16 mouse cellular contexts compared by ENCODE assay signal in the genomic region with DNA sequence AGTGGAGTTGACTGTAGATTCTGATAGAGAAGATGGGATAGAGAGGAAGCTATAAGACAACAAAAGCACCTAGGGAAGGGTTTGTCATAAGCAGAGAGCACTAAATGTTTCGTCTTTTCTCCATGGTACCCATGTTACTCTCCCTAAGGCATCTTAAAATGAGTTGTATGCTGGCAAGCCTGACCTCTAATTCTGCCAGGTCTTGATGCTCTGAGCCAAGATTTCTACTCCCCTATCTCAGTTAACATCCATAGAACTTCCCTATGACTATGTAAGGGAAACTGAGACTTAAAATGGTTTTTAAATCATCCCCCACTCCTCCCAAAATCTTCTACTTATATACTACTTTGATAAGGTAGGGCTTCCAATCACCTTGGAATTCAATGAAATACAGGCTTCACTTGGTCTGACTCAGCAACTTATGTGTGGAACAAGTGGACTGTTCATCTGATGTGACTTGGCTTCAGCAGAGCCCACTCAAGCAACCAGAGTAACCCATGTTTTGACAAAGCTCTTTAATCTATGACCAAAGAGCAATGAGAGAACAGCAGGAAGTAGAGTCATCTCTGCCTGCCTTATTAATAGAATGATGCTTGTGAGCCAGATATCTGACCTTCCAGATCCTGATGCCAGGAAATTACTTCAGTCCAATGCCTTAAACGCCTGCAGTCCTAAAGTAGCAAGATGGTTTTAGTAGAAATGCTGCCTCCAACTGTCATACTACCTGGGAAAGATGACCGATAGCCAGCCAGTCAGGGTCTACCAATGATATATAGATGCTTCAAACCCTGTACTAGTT. TPM values are rescaled to one million over a fixed set of nuclear protein-coding genes. Genes with fewer than 3 reads are reported as not detected.
DNase-seq lines count a peak whose midpoint lies in the region.
"Had no signal": no experiment of that assay in that cellular context is flagged by ENCODE, and none has a peak within 500 bp of the region (broad histone marks: within the 10 kb centered on the region; RNA-seq: fewer than 3 reads in every experiment).

No protein-coding gene starts in this region.

- DNase-seq in cerebellum, adult 11-12 months: peak; percentile 55
- no peak for DNase-seq in cerebellum, adult 18-20 months
- DNase-seq in cerebellum, adult 9-10 months: peak; percentile 83
- DNase-seq in cerebellum, adult 8-10 months: no peak
- DNase-seq in brain, adult 2 months (ENCODE audit: low read depth, low spot score): peak; percentile 94
- DNase-seq in cerebellum, postnatal 10 days: peak; percentile 53 to 67
- DNase-seq in ovary, postnatal 36 days (ENCODE audit: low spot score): no peak
- DNase-seq in heart, adult 8-10 months (ENCODE audit: low spot score): no peak
- DNase-seq: adrenal gland, adult 8-10 months; adrenal gland, postnatal 14 days; adrenal gland, postnatal 36 days; embryo, embryonic 11 days; gastrocnemius, adult 2 months; gastrocnemius, postnatal 10 days had no signal

RNA-seq across cellular contexts. Expression of gene Snap25, which starts 13.6 kb away (rescaled TPM):
- total RNA-seq in heart, adult 8-10 months (2022): under 1 TPM; 0.17 to 0.82 (median 0.48) TPM
- total RNA-seq: common myeloid progenitor, adult 5-6 weeks; gastrocnemius, adult 2 months; MEL had no signal

Comparison
In these comparisons a context has a peak if more than half of its experiments do, and no peak if none do; other contexts are left out.
1. DNase-seq: peak in cerebellum, adult 11-12 months (single experiment), cerebellum, adult 9-10 months (single experiment), brain, adult 2 months (single experiment) and cerebellum, postnatal 10 days (2 of 2); none in cerebellum, adult 18-20 months (0 of 2), cerebellum, adult 8-10 months (single experiment), ovary, postnatal 36 days (single experiment) and heart, adult 8-10 months (single experiment).